Mouse (Mus musculus) ovary, postnatal 14 days (tissue): Measurements from ENCODE around the gene Gm8978.
A peak's percentile ranks its signal among the peaks of the same experiment; 100 is the strongest.
"Not testable (repeated sequence)": the region's sequence is repeated elsewhere in the genome, so short reads cannot be mapped to it uniquely, and the experiment has no call there.

Experiments
- DNase-seq: peaks from one replicate; pipeline ENCODE4 v3.0.0; 2022; ENCODE audit warnings: low spot score

Gene Gm8978

DNA sequence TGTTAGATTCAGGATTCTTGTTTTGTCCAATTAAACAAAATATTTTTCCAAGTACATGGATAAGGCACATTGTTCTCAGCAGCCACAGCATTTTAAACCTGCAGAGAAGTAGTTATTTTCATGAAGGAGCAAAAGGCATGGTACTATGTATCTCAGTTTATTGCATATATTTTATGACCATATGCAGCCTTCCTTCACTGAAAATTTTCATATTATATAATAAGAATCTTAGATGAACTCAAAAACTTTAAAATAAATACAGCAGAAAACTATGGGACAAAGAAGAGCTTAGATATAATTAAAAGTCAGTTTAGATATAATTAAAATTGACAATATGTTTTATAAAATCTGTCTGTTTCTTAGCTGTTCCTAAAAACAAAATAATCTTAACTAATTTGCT is at the start of gene Gm8978:
Gene Gm8978 (minus strand): TSS at position 101 of the 400 bp plus-strand sequence.
- not testable (repeated sequence) for DNase-seq

DNA sequence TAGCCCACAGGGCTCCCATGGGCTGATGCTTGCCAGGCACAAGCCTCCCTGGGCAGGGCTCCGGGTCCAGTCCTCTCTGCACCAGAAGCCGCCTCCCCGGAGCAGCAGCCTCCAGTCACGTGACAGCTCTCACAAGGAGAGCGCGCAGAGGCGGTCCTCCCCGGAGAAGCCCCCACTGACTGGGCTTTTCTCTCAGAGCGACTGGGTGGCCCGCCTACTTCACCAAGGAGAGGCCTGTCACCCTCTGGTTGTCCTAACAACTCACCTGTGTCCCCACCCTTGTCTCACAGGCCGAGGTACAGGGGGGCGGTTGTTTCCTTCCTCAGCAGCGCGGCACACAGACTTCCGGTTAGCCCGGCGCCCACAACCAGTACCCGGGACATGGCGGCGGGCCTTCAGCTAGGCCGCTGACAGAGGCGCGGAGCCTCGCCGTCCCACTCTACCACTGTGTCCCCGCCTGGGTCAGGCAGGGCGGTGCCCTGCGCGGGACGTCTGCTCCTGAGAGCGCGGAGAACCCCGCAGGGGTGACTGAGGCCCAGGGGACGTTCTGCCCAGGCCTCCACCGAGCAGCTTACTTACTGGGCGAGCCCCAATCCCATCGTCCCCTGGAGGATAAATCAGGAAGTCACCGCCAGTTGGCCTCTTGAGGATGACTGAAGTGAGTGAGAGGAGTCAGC is 35.3 kb downstream of the Gm8978 start:
- peak; percentile 17 for DNase-seq

DNA sequence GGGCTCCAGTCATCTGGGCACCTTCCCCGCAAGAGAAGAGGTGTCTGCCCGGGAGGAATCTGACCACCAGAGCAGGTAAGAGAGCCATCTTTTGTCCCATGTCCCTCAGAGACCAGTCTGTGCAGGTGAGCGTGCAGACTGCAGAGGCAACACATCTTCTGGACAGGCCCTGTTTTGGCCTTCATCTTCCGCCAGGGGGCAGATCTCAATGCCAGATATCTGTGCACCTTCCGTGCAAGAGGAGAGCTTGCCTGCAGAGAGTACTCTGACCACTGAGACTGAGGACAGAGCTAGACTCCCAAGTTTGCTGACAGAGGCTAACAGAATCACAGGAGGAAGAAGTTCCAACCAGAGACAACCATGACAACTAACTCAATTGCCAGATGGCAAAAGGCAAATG is 56.5 kb downstream of the Gm8978 start:
- DNase-seq, result not testable (repeated sequence)
